Mouse (Mus musculus) hindbrain, embryonic 13.5 days (tissue): Measurements from ENCODE around the gene Drc3. TPM values are rescaled to one million over a fixed set of nuclear protein-coding genes. Genes with fewer than 3 reads are reported as not detected.
A peak's percentile ranks its signal among the peaks of the same experiment; 100 is the strongest.

Source experiments
- ATAC-seq: fragments of 200-750 bp; cut with Nextera tagmentation; 2 replicates; pipeline ENCODE4 v1.8.0; 2017; ENCODE audit warnings: moderate TSS enrichment; ENCODE audit not compliant: low FRiP score
- H3K27ac ChIP-seq: fragments of 300-500 bp; sonication (generic); 2 replicates; pipeline ENCODE4 v1.5.1; 2015; ENCODE audit warnings: inconsistent platforms, mild to moderate bottlenecking, moderate library complexity
- H3K27me3 ChIP-seq: fragments of 300-500 bp; sonication (generic); 2 replicates; pipeline ENCODE4 v1.6.1; 2015; ENCODE audit warnings: mild to moderate bottlenecking, inconsistent platforms
- H3K36me3 ChIP-seq: fragments of 300-500 bp; sonication (generic); 2 replicates; pipeline ENCODE4 v1.6.1; 2015; ENCODE audit warnings: mild to moderate bottlenecking, inconsistent platforms
- H3K4me1 ChIP-seq: fragments of 300-500 bp; sonication (generic); replicated peaks from 2 replicates; pipeline ENCODE4 v1.6.1; 2015; ENCODE audit warnings: inconsistent platforms
- H3K4me2 ChIP-seq: fragments of 300-500 bp; sonication (generic); 2 replicates; pipeline ENCODE4 v1.6.1; 2015; ENCODE audit warnings: inconsistent platforms, mild to moderate bottlenecking, moderate library complexity
- H3K4me3 ChIP-seq: fragments of 300-500 bp; sonication (generic); 2 replicates; pipeline ENCODE4 v1.5.1; 2015; ENCODE audit warnings: mild to moderate bottlenecking, inconsistent platforms
- H3K9ac ChIP-seq: fragments of 300-500 bp; sonication (generic); 2 replicates; pipeline ENCODE4 v1.6.1; 2015; ENCODE audit warnings: mild to moderate bottlenecking, inconsistent platforms
- H3K9me3 ChIP-seq: fragments of 300-500 bp; sonication (generic); 2 replicates; pipeline ENCODE4 v1.6.1; 2016; ENCODE audit warnings: inconsistent platforms
- WGBS: fragments of 180-500 bp; shearing (Covaris S2); methylation state at CpG from one replicate; pipeline ENCODE4 v1.1.7; 2015; 5-methylcytosine and 5-hydroxymethylcytosine counted together
- polyA plus RNA-seq: library from polyadenylated mRNA; unstranded; fragments of >200 nt; fragmentation: Nextera tagmentation; extraction: Ambion mirVana; gene quantifications from 2 replicates; pipeline ENCODE4 v1.2.1, GENCODE M21; 2015

Drc3 gene
- polyA plus RNA-seq, 1 experiment from 2014 or later = 7.9 TPM

DNA sequence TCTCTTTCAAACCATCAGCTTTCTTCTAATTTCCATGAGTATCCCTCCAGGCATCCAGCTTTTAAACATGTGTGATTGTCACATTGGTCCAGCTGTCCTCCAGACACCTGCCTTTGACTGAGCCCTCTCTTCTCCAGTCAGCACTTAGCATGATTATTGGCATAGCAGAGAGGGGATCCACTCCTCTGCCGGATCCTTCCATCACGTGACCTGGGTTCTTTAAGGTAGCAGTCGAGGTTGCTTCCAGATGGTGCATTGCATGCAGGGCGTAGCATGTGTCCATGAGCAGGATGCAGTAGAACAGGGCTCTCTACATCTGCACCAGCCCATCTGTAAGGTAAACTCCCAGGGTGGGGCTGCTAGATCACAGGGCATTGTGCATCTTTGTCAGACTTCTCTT, 15.8 kb downstream of the Drc3 start:
- 77% methylated on average over 4 of the region's 4 CpGs for WGBS
- Histone ChIP-seq H3K4me2 (no peak overlapping the region), H3K9ac (no peak overlapping the region), H3K27ac (no peak overlapping the region), H3K4me1 (peaks cover 7% of the 10 kb centered on the region; the same call in 1 of the 2 replicates), H3K9me3 (no peaks in the 10 kb centered on the region), H3K4me3 (no peak overlapping the region), H3K36me3 (no peaks in the 10 kb centered on the region), H3K27me3 (no peaks in the 10 kb centered on the region)
- no peak for ATAC-seq

DNA sequence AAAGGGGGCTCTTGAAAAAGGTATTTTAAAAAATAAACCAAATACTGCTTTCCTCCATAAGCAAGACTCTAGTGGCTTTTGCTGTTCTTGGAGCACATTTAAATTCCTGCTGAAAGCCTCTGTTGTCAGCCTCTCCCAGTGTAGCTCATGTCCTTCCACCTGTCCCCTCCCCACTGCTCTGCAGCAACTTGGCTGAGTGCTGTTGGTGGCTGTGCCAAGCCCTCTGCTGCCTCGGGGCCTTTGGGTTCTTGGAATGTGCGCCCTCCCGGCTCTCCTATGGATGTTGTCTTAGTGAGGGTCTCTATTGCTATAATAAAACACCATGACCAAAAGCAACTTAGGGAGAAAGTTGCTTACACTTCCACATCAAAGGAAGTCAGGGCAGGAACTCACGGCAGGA, 16.3 kb downstream of the Drc3 start:
- 79% methylated on average over 4 of the region's 4 CpGs for WGBS
- ATAC-seq = no peak
- no peak overlapping the region for H3K27ac ChIP-seq

DNA sequence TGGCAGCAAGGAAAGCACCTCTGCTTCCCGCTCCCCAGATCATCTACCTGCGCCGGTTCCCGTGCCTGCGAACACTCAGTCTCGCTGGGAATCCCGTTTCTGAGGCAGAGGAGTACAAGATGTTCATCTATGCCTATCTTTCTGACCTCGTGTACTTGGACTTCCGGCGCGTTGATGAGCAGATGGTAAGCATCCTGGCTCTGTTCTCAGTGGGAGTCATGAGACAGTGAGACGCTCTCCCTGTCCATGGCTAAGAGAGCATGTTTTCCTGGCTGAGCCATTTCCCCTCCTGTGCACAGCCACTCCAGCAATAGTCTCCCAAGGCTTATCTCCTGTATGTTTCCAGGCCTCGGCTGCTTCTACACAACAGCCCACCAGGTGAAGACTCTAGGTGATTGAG, 17.3 kb downstream of the Drc3 start:
- Histone ChIP-seq H3K27me3 (no peaks in the 10 kb centered on the region), H3K4me3 (no peak overlapping the region), H3K36me3 (no peaks in the 10 kb centered on the region), H3K27ac (no peak overlapping the region), H3K9ac (no peak overlapping the region), H3K4me2 (no peak overlapping the region), H3K9me3 (no peaks in the 10 kb centered on the region), H3K4me1 (peaks cover 7% of the 10 kb centered on the region; the same call in 1 of the 2 replicates)
- WGBS = 83% methylated on average over 13 of the region's 13 CpGs
- ATAC-seq = no peak

More for the DNA sequence above, 16.3 kb downstream of the Drc3 start:
- H3K27me3 ChIP-seq = no peaks in the 10 kb centered on the region
- H3K4me3 ChIP-seq = no peak overlapping the region
- no peak overlapping the region for H3K4me2 ChIP-seq
- no peaks in the 10 kb centered on the region for H3K9me3 ChIP-seq
- H3K4me1 ChIP-seq = peaks cover 7% of the 10 kb centered on the region; the same call in 1 of the 2 replicates
- no peak overlapping the region for H3K9ac ChIP-seq
- no peaks in the 10 kb centered on the region for H3K36me3 ChIP-seq

DNA sequence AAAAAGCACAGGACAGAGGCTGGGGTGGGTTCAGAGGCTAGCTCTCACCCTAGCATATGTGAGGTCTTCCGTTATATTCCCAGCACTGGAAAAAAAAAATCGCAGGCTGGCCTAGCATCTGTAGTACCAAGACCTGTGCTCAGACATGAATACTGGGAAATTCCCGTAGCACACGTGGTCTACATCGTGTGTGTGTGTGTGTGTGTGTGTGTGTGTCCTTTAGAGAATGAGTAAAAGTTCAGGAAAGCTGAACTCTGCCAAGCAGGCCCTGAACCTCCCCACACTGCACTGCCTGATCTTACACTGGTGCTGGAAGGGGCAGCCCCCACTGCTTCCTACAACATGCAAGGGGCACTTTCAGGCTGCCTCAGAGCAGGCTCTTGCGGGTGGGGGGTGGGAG, 21.4 kb downstream of the Drc3 start:
- Histone ChIP-seq H3K4me3 (no peak overlapping the region), H3K27ac (no peak overlapping the region), H3K27me3 (no peaks in the 10 kb centered on the region), H3K9ac (no peak overlapping the region), H3K4me2 (no peak overlapping the region), H3K36me3 (no peaks in the 10 kb centered on the region), H3K4me1 (no peaks in the 10 kb centered on the region), H3K9me3 (no peaks in the 10 kb centered on the region)
- no peak for ATAC-seq
- 90% methylated on average over 6 of the region's 6 CpGs for WGBS

DNA sequence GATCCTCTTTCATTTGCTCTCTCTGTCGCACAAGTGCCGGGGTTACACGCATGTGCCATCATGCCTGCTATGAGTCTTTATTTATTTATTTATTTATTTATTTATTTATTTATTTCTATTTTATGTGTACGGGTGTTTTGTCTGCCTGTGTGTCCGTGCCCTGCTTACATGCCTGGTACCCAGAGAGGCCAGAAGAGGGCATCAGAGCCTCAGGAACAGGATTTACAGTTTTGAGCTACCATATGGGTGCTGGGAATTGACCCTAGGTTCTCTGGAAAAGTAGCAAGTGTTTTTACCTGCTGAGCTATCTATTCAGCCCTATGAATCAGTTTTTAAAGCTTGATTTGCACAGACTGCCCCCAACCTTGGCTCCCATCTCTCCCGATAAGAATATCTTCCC, 30.4 kb downstream of the Drc3 start:
- H3K4me1 ChIP-seq = peaks cover 21% of the 10 kb centered on the region
- H3K9me3 ChIP-seq = no peaks in the 10 kb centered on the region
- peak overlapping the region; percentile 97 for H3K27ac ChIP-seq
- no peaks in the 10 kb centered on the region for H3K36me3 ChIP-seq
- WGBS = 94% methylated on average over 6 of the region's 6 CpGs
- no peaks in the 10 kb centered on the region for H3K27me3 ChIP-seq
- ATAC-seq = no peak
- no peak overlapping the region for H3K4me3 ChIP-seq
- no peak overlapping the region for H3K9ac ChIP-seq
- no peak overlapping the region for H3K4me2 ChIP-seq

DNA sequence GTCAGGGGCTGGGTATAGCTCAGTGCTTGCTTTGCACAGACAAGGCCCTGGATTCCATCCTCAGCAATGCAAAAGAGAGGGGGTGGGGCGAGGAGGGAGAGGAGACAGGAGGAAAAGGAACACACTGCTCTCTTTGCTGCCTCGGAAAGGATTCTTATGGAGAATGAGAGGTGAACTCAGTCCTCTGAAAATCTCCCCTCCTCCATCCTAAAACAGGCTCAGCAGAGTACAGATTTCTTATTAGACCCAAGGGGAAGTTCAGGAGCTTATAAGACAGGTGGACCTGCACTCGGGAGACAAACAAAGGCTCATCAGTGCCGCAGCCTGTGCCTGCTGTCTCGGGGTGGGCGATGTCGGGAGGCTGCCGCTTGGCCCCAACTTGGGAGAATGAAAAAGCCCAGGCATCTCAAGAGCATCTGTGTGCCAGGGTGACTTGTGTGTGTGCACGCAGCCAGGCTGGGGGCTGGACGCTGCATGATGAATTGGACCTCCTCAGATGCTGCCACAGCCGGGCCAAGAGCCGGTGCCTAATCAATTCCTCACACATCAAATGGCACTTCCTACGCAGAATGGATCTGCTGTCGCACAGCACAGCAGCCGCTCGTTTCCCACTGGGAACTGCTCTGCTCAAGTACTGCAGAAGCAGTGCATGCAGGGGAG, 31.8 kb downstream of the Drc3 start:
- no peaks in the 10 kb centered on the region for H3K36me3 ChIP-seq
- H3K27me3 ChIP-seq = no peaks in the 10 kb centered on the region
- H3K9ac ChIP-seq = peak overlapping the region; percentile 64
- peaks cover 21% of the 10 kb centered on the region for H3K4me1 ChIP-seq
- H3K9me3 ChIP-seq = no peaks in the 10 kb centered on the region
- H3K27ac ChIP-seq = peak overlapping the region; percentile 97
- H3K4me3 ChIP-seq = peak overlapping the region; percentile 19
- peak; percentile 91 for ATAC-seq
- 2% methylated on average over 16 of the region's 16 CpGs for WGBS
- peak overlapping the region; percentile 50 for H3K4me2 ChIP-seq

DNA sequence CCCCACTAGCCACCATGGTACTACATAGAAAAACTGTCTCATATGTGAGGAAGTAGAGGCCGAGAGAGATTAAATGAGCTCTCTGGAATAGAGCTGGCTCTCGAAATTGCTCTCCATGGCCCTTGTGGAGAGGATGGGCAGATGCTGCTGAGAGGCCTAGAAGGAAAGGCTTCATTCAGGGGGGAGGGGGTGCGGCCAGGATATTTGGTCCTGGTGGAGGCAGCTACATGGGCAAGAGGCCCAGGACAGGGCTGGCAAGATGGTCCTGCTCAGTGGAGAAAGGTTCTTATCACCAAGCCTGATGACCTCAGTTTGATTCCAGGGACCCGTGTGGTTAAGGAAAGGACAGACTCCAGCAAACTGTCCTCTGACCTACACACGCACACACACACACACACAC, 32.8 kb downstream of the Drc3 start:
- Histone ChIP-seq H3K4me2 (no peak overlapping the region), H3K27ac (peak overlapping the region; percentile 97), H3K9me3 (no peaks in the 10 kb centered on the region), H3K9ac (0 out of 2 replicates have a peak overlapping the region, but pooled peaks have one; percentile 20), H3K4me1 (peaks cover 21% of the 10 kb centered on the region), H3K36me3 (no peaks in the 10 kb centered on the region), H3K27me3 (no peaks in the 10 kb centered on the region), H3K4me3 (no peak overlapping the region)
- WGBS = 73% methylated on average over 5 of the region's 5 CpGs
- no peak for ATAC-seq

DNA sequence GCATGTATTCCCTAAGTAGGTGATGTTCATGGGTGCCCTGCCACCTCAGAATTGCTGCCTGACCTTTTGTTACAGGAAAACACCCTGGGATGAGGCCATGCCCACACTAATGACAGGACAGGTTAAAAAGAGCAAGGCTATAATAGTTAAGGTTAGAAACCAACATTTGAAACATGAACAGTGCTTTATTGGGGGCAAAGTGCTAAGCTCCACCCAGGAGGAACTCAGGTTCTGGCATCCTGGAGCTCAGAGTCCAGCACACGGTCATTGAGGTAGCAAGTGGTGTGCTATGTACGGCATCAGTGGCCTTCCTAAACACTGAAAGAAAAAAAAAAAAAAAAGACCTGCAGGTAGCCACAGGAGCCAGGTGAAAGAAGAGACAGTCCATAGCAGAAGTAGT, 34.8 kb downstream of the Drc3 start:
- H3K4me2 ChIP-seq = no peak overlapping the region
- H3K27me3 ChIP-seq = no peaks in the 10 kb centered on the region
- no peak overlapping the region for H3K4me3 ChIP-seq
- H3K4me1 ChIP-seq = peaks cover 21% of the 10 kb centered on the region
- H3K9ac ChIP-seq = no peak overlapping the region
- WGBS = 77% methylated on average over 2 of the region's 2 CpGs
- ATAC-seq = no peak
- no peaks in the 10 kb centered on the region for H3K36me3 ChIP-seq
- H3K9me3 ChIP-seq = no peaks in the 10 kb centered on the region
- no peak overlapping the region for H3K27ac ChIP-seq

DNA sequence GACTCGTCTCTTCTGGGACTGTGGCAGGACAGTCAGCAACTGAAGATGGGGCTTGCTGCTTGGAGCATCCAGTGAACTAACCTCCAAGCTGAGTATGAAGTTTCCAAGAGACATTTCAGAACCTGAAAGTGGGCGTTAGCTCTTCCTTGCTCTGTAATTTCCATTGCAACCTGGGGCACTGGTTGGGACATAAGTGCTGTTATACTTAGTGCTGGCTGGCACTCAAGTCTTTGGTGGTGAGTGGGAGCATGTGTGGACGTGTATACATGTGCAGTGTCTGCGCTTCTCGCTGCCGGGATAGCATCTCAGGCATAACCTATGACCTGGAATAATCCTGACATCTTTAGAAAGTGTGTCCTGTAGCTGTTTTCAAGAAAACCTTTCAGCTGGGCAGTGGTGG, 38.2 kb downstream of the Drc3 start:
- ATAC-seq = no peak
- Histone ChIP-seq H3K9ac (no peak overlapping the region), H3K4me1 (peaks cover 9% of the 10 kb centered on the region; the same call in 1 of the 2 replicates), H3K27me3 (no peaks in the 10 kb centered on the region), H3K36me3 (no peaks in the 10 kb centered on the region), H3K27ac (no peak overlapping the region), H3K9me3 (no peaks in the 10 kb centered on the region), H3K4me3 (no peak overlapping the region), H3K4me2 (no peak overlapping the region)
- 88% methylated on average over 6 of the region's 6 CpGs for WGBS

DNA sequence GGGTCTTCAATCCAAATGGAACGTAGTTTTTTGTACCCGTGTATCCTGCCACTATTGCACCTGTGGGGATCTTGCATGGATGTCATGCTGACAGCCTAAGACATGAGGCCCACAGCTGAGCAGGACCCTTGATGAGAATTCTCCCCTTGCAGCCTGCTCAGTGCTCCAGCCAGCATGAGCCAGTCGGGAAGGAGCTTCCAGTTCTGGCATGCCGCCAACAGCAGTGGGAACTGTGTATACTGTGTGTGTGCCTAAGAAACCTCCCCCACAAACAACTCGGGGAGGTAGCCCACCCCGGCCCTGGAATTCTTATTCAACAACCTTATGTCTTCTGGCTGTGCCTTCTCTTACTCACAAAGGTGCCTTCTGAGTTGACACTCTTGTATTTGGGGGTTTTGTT, 43.4 kb downstream of the Drc3 start:
- H3K36me3 ChIP-seq = peaks cover 11% of the 10 kb centered on the region
- H3K27ac ChIP-seq = no peak overlapping the region
- 60% methylated on average over 6 of the region's 6 CpGs for WGBS
- H3K9me3 ChIP-seq = no peaks in the 10 kb centered on the region
- H3K4me3 ChIP-seq = no peak overlapping the region
- H3K4me1 ChIP-seq = peaks cover 13% of the 10 kb centered on the region
- no peaks in the 10 kb centered on the region for H3K27me3 ChIP-seq
- no peak for ATAC-seq
- H3K9ac ChIP-seq = no peak overlapping the region
- no peak overlapping the region for H3K4me2 ChIP-seq

DNA sequence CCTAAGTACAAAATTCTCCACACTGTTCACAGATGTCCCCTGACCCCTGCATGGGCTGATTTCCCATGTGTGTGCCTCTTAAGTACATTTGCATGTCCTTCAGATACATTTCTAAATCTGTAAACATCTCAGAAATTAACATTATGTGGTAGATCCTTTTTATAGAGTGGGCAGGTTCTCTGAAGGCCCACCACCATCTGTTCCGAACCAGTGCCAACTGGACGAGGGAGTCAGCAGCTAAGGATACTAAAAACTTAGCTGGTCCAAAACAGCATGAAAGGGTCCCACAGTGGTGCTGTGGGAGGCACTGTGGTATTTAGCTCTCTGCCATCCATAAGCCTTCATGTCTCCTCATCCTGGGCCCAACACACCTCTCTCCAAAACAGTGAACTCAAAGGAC, 44.0 kb downstream of the Drc3 start:
- Histone ChIP-seq H3K36me3 (peaks cover 16% of the 10 kb centered on the region), H3K9ac (no peak overlapping the region), H3K27ac (no peak overlapping the region), H3K27me3 (no peaks in the 10 kb centered on the region), H3K4me3 (no peak overlapping the region), H3K4me2 (no peak overlapping the region), H3K9me3 (no peaks in the 10 kb centered on the region), H3K4me1 (peaks cover 13% of the 10 kb centered on the region)
- 88% methylated on average over 2 of the region's 2 CpGs for WGBS
- ATAC-seq = no peak

DNA sequence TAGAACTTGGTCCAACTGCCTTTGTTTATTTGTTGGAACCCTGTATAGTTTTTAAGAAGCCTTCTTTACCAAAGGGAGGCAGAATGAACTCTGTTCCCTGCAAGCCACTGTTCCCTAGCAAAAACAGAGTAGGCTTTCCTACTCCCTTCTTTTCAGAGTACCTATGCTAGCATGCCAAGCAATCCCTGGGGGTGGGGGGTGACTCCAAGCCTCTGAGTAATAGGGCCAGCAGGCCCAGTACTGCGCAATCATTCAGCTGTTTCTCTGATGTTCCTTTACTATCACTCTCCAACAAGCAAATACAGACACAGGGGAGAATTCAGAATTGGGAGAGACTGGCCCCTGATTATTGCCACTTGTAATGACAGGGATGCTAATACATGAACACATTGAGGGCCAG, 53.5 kb downstream of the Drc3 start:
- no peak overlapping the region for H3K27ac ChIP-seq
- no peaks in the 10 kb centered on the region for H3K27me3 ChIP-seq
- no peaks in the 10 kb centered on the region for H3K4me1 ChIP-seq
- no peak overlapping the region for H3K4me2 ChIP-seq
- no peak for ATAC-seq
- H3K9me3 ChIP-seq = no peaks in the 10 kb centered on the region
- H3K9ac ChIP-seq = no peak overlapping the region
- H3K4me3 ChIP-seq = no peak overlapping the region
- H3K36me3 ChIP-seq = peaks cover 75% of the 10 kb centered on the region
- WGBS = 96% methylated on average over 1 of the region's 1 CpGs

DNA sequence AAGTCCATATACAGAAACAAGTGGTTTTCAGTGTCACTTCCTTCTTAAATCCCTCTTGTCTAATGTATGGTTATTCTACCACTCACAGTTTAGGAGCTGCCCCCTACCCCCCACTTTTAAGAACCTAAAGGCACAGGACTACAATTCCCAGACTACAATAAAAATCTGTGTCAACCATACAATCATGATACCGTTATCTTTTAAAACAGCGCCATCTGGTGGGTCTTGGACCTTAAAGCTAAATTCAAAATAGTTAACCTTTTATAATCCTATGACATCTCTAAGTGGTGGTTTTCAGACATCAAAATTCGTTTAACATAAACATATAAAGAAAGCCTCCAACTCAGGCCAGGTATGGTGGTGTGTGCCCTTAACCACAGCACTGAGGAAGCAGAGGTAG, 59.0 kb downstream of the Drc3 start:
- Histone ChIP-seq H3K4me2 (no peak overlapping the region), H3K4me3 (no peak overlapping the region), H3K9ac (no peak overlapping the region), H3K27me3 (no peaks in the 10 kb centered on the region), H3K27ac (no peak overlapping the region), H3K36me3 (peaks cover 22% of the 10 kb centered on the region), H3K4me1 (peaks cover 23% of the 10 kb centered on the region), H3K9me3 (no peaks in the 10 kb centered on the region)
- ATAC-seq = no peak
- 12% methylated on average over 3 of the region's 3 CpGs for WGBS
